Mouse (Mus musculus): ENCODE results near the gene Psd.

GRCm38 (mm10) chr19:46314151-46314601 is 12.8 kb downstream of the Psd start:
- TF ChIP-seq POLR2A (IDR thresholded peaks at IDR 0.05; ENCODE audit: extremely low read depth, insufficient read depth, low read length) (no peak), CTCF (IDR thresholded peaks at IDR 0.05; ENCODE audit: extremely low read depth, insufficient read depth, low read length) (no peak)
